Mouse (Mus musculus) cerebellum, adult 2 months (tissue): ENCODE data around the gene Asic5. TPM values are rescaled to one million over a fixed set of nuclear protein-coding genes. Genes with fewer than 3 reads are reported as not detected.

Experiments
- DNase-seq, 2 experiments: peaks; one replicate each; pipeline ENCODE4 v3.0.0; 2021
- H3K27ac ChIP-seq: fragments of 200-500 bp; 2 replicates; pipeline ENCODE4 v1.5.1; 2012; ENCODE audit warnings: low read length, control low read depth, inconsistent platforms; ENCODE audit not compliant: insufficient read depth
- H3K27me3 ChIP-seq: fragments of 200-500 bp; 2 replicates; pipeline ENCODE4 v1.6.1; 2012; ENCODE audit warnings: inconsistent platforms, mild to moderate bottlenecking, low read length, moderate library complexity; ENCODE audit not compliant: control insufficient read depth, insufficient read depth
- H3K4me1 ChIP-seq: fragments of 200-500 bp; 2 replicates; pipeline ENCODE4 v1.6.1; 2011; ENCODE audit warnings: low read length; ENCODE audit not compliant: control insufficient read depth, insufficient read depth
- H3K4me3 ChIP-seq: fragments of 200-500 bp; replicated peaks from 2 replicates; pipeline ENCODE3; 2011; ENCODE audit warnings: mild to moderate bottlenecking, low read depth, low read length, control low read depth; ENCODE audit not compliant: insufficient read depth
- CTCF ChIP-seq: fragments of 200-500 bp; IDR thresholded peaks from 2 replicates; pipeline ENCODE4 v1.5.1; 2011; ENCODE audit warnings: low read depth, mild to moderate bottlenecking, control low read depth, low read length, moderate library complexity, borderline replicate concordance; ENCODE audit not compliant: insufficient read depth
- POLR2A ChIP-seq: fragments of 200-500 bp; IDR thresholded peaks from 2 replicates; pipeline ENCODE4 v1.6.1; 2011; ENCODE audit warnings: low read length, control low read depth, borderline replicate concordance; ENCODE audit not compliant: insufficient read depth
- WGBS: fragments of 180-500 bp; shearing (Covaris S2); methylation state at CpG from one replicate; pipeline ENCODE4 v1.1.7; 2018; 5-methylcytosine and 5-hydroxymethylcytosine counted together
- polyA plus RNA-seq: library from polyadenylated mRNA; depleted of rRNA; stranded (reverse); fragments of >200 nt; gene quantifications from 2 replicates; pipeline ENCODE4 v1.2.3, GENCODE M21; 2012; rRNA removed

The Asic5 gene
- polyA plus RNA-seq, result 0.06 TPM in 1 of 2 replicates, not detected in the other

DNA sequence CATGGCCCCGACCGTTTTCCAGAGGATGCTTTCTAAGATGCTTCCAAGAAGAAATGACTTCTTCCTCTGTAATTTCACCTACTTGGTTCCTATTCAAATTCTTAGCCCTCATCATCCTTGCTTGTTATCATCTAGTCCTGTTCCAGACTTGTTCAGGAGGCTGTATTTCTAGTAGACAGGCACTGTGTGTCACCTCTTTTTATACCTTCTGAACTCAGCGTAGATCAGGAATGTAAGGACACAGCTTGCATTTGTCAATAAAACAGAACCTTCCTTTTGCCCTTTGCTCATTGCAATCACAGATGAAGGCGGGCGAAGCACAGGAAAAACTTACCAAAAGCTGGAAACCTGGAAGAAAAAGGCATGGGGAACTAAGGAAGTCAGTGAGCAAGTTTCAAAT, at the start of gene Asic5:
Asic5 (plus strand) TSS at position 301 of the 400 bp plus-strand sequence.
- Histone ChIP-seq H3K27ac (no peak within 1 kb of the TSS), H3K4me3 (no peak within 1 kb of the TSS), H3K4me1 (no peaks in the 10 kb centered on the region), H3K27me3 (no peaks in the 10 kb centered on the region)
- no peak for DNase-seq
- no peak for TF ChIP-seq CTCF
- no peak for TF ChIP-seq POLR2A
- 87% methylated on average over 5 of the region's 5 CpGs for WGBS

DNA sequence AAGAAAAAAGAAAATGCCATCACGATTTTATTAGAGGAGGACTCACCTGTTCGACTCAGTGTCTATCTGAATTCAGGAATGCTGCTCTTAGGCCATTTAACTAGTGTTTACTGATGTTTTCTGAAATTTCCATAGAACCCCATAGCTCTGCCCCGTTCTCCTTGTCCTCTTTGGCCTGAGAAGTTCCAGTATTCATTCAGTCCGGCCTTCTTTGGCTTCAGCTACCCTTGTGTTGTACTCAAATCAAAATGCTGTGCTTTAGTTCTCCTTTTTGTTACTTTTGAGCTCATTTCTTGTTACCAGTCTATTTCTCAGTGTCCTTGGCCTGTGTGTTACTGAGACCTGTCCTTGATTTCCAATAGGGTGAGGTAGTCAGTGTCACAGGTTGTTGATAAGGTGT, 48.7 kb upstream of the Asic5 start:
- H3K27ac ChIP-seq, result no peak overlapping the region
- TF ChIP-seq CTCF (no peak), POLR2A (no peak)
- no peak overlapping the region for H3K4me3 ChIP-seq
- H3K4me1 ChIP-seq, result 0 out of 2 replicates have a peak, but pooled peaks cover 2% of the 10 kb centered on the region
- DNase-seq, result no peak
- H3K27me3 ChIP-seq, result no peaks in the 10 kb centered on the region
- 73% methylated on average over 4 of the region's 4 CpGs for WGBS

DNA sequence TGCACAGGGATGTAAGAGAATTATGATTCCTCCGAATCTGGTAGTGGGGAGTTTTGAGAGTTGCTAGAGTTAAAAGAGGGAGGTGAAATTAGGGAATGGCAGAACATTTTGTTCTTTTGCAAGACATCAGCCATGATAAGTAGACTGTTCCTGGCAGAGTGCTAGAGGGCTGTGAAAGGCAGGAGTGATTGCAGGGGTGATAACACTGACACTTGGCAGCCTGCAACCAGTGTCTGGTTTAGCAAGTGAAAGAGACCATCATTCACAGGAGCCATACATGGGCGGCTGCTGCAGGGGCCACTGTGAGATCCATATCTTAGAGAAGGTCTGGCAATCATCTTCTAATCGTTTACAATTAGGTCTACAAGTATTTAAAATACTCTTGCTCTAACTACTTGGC, 43.2 kb upstream of the Asic5 start:
- Histone ChIP-seq H3K4me3 (no peak overlapping the region), H3K27me3 (no peaks in the 10 kb centered on the region), H3K27ac (no peak overlapping the region), H3K4me1 (no peaks in the 10 kb centered on the region)
- TF ChIP-seq POLR2A, result no peak
- TF ChIP-seq CTCF, result no peak
- WGBS, result 86% methylated on average over 3 of the region's 3 CpGs
- no peak for DNase-seq

DNA sequence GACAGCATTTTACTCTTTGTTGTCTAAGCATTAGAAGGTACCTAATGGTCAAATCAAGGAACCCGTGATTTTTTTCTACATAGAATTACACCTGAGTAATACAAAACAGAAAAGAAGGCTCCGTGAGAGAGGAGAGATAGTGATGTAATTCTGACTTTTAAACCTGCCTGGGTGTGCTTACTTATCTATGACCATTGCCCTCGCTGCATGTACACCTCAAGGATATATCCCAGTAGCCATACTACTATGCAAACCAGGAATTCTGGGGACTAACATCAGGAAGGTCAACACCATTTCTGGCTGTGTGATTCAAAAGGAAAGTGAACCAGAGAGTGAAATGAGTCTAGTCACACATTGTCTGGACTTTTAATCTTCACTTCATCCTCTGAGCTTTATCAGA, 39.7 kb upstream of the Asic5 start:
- no peaks in the 10 kb centered on the region for H3K27me3 ChIP-seq
- no peaks in the 10 kb centered on the region for H3K4me1 ChIP-seq
- no peak overlapping the region for H3K27ac ChIP-seq
- WGBS, result 95% methylated on average over 3 of the region's 3 CpGs
- no peak for TF ChIP-seq CTCF
- no peak for TF ChIP-seq POLR2A
- DNase-seq, result no peak
- H3K4me3 ChIP-seq, result no peak overlapping the region

DNA sequence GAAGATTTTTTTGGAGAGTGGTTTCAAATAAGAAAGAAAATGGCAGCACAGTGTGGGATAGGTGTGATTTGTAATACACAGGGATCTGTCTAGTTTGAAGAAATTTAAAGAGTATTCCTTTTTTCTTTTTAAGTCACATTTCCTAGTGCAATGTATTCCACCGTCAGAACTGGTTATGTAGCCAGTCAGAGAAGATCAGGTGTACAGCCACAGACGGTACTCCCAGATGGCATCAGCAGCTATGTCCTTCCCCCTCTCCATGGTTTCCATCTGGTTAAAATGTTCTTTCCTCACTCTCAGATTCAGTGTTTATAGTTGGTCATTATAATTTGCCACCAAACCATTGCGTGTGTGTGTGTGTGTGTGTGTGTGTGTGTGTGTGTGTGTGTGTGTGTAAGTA, 39.0 kb upstream of the Asic5 start:
- Histone ChIP-seq H3K27ac (no peak overlapping the region), H3K4me1 (no peaks in the 10 kb centered on the region), H3K27me3 (no peaks in the 10 kb centered on the region), H3K4me3 (no peak overlapping the region)
- 56% methylated on average over 3 of the region's 3 CpGs for WGBS
- TF ChIP-seq POLR2A, result no peak
- no peak for TF ChIP-seq CTCF
- no peak for DNase-seq

DNA sequence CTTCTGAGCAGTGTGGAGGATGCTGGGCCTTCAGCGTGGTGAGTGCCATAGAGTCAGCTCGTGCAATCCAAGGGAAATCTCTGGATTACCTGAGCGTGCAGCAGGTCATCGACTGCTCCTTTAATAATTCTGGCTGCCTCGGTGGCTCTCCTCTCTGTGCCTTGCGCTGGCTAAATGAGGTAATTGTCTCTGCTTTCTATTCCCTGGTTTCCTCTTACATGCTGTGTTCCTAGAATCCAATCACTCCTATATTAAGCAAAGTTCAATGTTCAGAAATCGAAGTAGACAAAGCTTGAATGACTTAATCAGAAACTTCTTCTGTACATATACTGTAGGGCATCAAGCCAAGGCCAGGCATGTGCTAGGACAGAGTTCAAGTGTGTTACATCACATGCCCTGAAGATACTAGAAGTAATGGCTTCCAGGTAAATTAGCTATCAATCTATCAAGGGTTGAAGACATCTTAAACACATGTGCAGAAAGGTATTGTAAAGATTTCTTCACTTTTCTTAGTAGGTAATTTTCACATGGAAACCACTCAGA, 37.2 kb upstream of the Asic5 start:
- TF ChIP-seq CTCF (no peak), POLR2A (no peak)
- Histone ChIP-seq H3K4me1 (no peaks in the 10 kb centered on the region), H3K27me3 (no peaks in the 10 kb centered on the region), H3K4me3 (no peak overlapping the region), H3K27ac (no peak overlapping the region)
- no peak for DNase-seq
- WGBS, result 95% methylated on average over 7 of the region's 7 CpGs

DNA sequence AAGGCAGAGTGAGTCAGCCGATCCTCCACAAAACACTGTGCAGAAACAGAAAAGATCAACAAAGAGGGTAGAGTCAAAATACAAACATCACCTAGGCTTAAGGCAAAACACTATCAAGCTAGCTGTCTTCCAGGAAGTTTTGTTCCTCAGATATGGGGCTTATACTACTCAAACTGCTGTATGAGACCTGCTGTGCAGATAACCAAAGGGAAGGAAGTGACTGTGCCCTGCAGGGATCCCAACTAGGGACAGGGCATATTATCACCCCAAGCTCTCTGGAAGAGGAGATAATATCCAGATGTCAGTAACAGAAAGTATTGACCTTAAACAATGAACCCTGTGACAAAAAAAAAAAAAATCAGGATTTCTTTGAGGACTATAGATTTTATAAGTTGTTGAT, 33.0 kb upstream of the Asic5 start:
- DNase-seq, result no peak
- Histone ChIP-seq H3K27me3 (no peaks in the 10 kb centered on the region), H3K4me3 (no peak overlapping the region), H3K27ac (no peak overlapping the region), H3K4me1 (no peaks in the 10 kb centered on the region)
- 94% methylated on average over 1 of the region's 1 CpGs for WGBS
- TF ChIP-seq POLR2A (no peak), CTCF (no peak)

DNA sequence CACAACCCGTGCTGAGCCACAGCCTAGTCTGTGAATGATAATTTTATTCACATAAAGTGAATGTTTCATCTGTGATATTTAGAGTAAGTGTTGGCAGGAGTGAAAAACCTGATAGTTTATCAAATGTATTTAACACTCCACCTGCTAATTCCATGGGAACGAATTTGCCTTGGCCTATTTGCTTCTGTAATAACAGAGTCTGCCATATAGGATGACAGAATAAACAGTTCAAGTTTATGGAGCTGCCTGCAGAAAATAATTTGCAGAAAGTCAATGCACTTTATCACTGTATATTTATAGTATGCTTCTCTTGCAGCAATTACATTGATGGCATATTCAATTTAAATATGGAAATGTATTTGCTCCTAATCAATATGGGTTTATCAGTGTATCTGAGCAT, 30.3 kb upstream of the Asic5 start:
- no peaks in the 10 kb centered on the region for H3K27me3 ChIP-seq
- no peak overlapping the region for H3K4me3 ChIP-seq
- no peak overlapping the region for H3K27ac ChIP-seq
- WGBS, result 81% methylated on average over 2 of the region's 2 CpGs
- H3K4me1 ChIP-seq, result no peaks in the 10 kb centered on the region
- no peak for DNase-seq
- TF ChIP-seq CTCF, result no peak
- no peak for TF ChIP-seq POLR2A

DNA sequence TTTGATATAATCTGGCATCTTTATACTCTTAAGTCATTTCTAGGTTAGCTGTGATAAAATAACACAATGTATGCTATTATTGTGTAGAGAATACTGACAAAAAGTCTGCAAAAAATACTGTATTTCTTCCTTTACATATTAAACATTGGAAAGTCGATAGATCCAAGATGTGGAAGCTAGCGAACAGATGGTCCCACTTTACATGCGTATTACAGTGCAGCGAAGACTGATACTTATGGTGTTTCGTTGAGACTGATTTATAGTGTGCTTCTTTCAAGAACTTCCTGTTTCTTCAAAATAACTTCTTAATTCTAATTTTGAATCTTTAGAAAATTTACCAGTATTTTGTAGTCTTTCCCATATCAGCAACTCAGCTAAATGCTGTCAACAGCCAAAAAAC, 24.6 kb upstream of the Asic5 start:
- no peak for DNase-seq
- no peak overlapping the region for H3K4me3 ChIP-seq
- H3K4me1 ChIP-seq, result no peaks in the 10 kb centered on the region
- TF ChIP-seq POLR2A, result no peak
- TF ChIP-seq CTCF, result no peak
- H3K27me3 ChIP-seq, result no peaks in the 10 kb centered on the region
- no peak overlapping the region for H3K27ac ChIP-seq
- 94% methylated on average over 5 of the region's 5 CpGs for WGBS
